Mouse (Mus musculus): ENCODE results near the gene St6gal1.

The St6gal1 gene

GRCm38 (mm10) chr16:23337317-23337716, 112.8 kb downstream of the St6gal1 start:
- no peak for DNase-seq (ENCODE audit: low spot score in 2 of 2)

GRCm38 (mm10) chr16:23341254-23341653, 116.7 kb downstream of the St6gal1 start:
- no peak for DNase-seq (ENCODE audit: low spot score in 2 of 2)

- DNase-seq (ENCODE audit: low spot score in 2 of 2): no peak
Measured at GRCm38 (mm10) chr16:23350802-23351201, 126.3 kb downstream of the St6gal1 start.

DNA sequence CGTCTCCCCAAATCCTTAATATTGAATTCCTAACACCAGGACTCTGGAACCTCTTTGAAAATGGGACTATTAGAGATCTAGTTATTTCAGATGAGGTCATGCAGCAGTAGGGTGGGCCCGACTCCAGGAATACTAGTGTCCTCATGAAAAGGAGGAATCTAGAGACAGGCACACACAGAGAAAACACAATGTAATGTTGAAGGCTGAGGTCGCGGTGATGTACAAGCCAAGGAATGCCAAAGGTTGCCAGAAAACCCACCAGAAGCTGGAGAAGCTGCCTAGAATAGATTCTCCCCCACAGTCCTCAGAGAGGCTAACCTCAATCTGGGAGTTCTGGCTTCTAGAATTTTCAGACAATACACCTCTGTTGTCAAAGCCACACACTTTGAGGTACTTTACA, 136.5 kb downstream of the St6gal1 start:
- DNase-seq (ENCODE audit: low spot score in 2 of 2): no peak

DNA sequence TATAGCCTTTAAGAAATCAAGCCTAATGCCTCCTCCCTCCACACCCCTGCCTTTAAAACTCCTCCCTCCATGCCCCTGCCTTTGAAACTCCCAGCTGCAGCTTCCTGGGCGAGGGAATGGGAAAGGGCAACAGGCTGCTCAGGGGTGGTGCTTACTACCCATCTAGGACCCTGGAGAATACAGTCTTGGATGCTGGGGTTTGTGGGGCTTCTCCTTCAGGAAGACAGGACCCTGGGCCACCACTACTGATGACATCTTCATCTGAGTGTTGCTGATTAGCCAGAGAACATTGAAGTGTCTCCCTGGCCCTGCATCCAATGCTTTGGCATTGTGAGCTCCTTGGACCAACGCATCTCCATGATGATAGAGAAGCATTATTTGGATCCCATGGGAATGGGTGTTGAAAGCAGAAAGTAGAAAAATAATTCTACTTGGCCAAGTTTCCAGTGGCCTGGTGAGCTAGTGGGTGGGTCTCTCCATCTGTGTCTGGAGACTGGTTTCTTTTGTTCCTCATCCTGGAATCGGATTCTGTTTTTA, 137.0 kb downstream of the St6gal1 start:
- no peak for DNase-seq (ENCODE audit: low spot score in 2 of 2)

DNA sequence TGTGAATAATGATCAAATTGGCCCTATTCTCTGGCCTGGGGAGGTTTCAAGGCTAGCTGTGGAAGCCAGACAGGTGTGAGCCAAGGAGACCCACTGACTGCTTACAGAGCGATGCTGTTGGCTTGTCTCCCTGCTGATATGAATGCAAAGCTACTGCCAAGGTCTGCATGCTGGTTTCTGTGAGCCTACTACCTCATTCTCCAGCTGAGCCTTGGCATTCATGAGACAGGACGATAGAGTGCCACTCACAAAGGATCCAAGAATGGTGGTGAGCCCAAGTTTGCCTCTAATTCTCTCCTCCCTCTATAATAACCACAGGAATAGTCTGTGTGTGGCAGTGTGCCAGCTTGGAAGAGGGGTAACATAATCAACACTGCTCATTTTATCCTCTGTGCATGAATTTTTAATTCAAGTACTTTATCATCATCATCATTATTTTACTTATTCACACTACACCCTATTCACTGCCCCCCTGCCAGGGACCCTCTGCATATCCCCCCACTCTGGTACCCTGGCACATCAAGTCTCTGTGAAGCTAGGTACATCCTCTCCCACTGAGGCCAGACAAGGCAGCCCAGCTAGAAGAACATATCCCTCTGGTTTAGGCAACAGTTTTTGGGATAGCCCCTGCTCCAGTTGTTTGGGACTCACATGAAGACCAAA, 139.9 kb downstream of the St6gal1 start:
- DNase-seq (ENCODE audit: low spot score in 2 of 2): no peak

GRCm38 (mm10) chr16:23369124-23369523, 144.6 kb downstream of the St6gal1 start:
- no peak for DNase-seq (ENCODE audit: low spot score in 2 of 2)

DNA sequence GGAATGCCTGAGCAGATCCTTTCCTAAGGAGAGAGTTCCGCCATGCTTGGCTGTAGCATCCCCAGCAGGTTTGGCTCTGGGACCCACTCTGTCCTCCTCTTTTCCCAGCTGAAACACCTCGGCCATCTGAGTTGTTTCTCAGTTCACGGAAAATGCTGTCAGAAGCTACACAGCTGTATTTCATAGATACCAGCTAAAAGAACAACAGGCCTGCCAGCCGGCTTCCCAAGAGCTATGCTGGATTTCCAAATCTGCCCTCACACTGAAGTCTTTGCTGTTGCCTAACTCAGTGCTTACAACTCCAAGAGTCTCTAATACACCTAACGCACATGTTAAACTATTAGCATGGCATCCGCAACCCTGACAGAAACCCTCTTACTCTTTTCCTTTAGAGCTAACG, 146.2 kb downstream of the St6gal1 start:
- no peak for DNase-seq (ENCODE audit: low spot score in 2 of 2)

- no peak for DNase-seq (ENCODE audit: low spot score in 2 of 2)
Measured at GRCm38 (mm10) chr16:23372340-23372739, 147.8 kb downstream of the St6gal1 start.

DNA sequence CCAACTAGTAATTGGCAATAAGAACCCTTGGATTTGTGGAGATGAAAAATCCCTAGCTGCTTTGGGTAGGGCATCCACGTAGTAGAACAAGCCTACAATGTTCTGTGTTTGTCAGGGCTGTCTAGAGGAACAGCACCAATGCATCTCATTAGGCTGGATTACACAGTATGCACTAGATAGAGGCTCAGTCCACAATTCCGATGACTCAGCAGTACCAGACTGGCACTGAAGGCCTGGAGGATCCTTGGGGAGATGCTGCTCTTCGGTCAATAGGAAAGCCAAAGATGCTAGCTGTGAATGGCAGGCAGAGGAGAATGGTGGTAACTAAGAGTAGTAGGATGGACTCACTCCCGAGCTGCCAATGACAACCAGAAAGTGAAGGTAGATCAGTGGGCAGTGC, 149.5 kb downstream of the St6gal1 start:
- no peak for DNase-seq (ENCODE audit: low spot score in 2 of 2)

- no peak for DNase-seq (ENCODE audit: low spot score in 2 of 2)
Measured at GRCm38 (mm10) chr16:23374938-23375337, 150.4 kb downstream of the St6gal1 start.

GRCm38 (mm10) chr16:23376189-23376588, 151.6 kb downstream of the St6gal1 start:
- no peak for DNase-seq (ENCODE audit: low spot score in 2 of 2)

GRCm38 (mm10) chr16:23379536-23380230, 155.1 kb downstream of the St6gal1 start:
- DNase-seq (ENCODE audit: low spot score in 2 of 2): no peak

- no peak for DNase-seq (ENCODE audit: low spot score in 2 of 2)
Measured at GRCm38 (mm10) chr16:23384304-23384703, 159.8 kb downstream of the St6gal1 start.

DNA sequence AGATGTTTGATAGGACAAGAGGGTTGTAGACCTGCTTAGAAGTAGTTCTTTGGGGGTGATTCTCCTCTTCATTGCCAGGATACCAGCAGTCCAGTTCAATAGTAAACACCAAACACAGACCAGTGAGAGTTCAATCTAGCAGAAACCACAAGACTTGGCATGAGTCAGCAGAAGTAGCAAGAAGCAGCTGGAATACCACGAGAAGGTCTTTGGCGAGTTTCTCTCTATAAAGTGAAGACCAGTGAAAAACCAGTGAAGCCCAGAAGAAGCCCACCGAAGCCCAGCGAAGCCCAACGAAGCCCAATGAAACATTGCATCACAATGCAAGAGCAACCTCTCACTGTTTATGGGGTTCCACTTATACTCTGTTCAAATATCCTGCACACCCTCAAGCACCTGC, 173.4 kb downstream of the St6gal1 start:
- DNase-seq (ENCODE audit: low spot score in 2 of 2): no peak

DNA sequence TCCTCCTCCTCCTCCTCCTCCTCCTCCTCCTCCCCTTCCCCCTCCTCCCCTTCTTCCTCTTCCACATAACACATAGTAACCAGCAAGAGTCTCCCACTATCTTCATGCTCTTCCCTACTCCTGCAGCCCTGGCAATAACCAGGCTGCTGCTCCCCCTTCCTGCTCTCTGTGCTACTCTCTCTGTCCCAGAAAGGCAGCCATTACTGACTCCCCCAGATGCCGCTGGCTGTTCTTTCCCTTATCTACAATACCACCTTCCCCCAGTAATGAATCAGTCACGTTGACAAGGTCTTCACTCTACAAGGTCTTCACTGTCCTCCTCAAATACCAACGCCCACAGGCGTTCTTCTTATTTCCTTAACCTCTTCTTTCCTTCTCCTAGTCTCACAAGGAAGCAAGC, 176.9 kb downstream of the St6gal1 start:
- no peak for DNase-seq (ENCODE audit: low spot score in 2 of 2)

DNA sequence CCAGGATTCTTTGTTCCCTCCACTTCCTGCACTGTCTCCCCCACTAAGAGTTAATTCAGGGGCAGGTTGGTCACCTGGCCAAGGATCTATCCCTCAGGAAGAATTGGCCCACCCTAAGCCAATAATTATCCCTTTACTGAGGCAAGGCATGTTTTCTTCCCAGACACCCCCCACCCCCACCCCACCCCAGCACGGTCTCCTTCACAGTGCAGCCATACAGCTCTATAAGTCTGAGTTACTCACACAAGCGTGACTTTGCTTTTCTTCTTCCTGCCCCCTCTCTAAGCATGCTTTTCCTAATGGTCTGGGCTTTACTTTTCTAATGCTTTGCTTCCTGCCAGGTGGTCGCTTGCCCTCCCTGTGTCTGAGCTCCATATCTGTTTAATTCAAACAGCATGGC, 177.4 kb downstream of the St6gal1 start:
- no peak for DNase-seq (ENCODE audit: low spot score in 2 of 2)

DNA sequence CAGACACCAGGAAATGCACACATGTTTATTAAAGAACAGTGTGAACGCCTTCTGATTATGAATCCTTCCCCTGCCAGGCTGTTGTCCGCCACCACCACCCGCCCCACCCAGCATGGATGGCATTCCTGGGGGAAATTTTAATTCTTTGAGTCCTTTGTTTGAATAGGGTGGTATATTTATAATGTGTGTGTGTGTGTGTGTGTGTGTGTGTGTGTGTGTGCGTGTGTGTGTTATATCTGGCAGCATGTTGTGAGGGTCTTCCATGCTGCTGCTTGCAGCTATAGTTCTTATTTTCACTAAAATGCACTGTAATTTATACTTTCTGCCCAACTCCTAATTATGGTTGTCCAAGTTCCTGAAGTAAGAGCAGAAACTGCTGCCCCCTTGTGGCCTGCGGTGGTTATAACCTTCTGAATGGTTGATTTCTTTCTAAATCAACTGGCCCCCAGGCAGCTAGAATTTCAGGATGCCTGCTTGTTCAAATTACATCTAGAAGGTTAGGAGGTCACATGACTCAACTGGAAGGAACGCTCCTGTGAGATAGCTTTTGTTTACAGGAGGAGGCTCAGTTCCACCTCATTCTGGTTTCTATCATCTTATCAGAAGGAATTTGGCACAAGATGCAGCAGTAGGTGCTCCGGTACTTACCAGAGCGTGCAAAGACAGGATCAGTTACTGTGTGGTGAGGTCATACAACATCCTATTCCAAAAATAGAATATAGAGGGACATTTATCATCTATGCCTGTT, 178.6 kb downstream of the St6gal1 start:
- peak; percentile 48 to 74 for DNase-seq (ENCODE audit: low spot score in 2 of 2)

Data from frontal cortex, postnatal 10 days (tissue).